Mouse (Mus musculus): ENCODE data around the gene Sh3bp5l.

DNA sequence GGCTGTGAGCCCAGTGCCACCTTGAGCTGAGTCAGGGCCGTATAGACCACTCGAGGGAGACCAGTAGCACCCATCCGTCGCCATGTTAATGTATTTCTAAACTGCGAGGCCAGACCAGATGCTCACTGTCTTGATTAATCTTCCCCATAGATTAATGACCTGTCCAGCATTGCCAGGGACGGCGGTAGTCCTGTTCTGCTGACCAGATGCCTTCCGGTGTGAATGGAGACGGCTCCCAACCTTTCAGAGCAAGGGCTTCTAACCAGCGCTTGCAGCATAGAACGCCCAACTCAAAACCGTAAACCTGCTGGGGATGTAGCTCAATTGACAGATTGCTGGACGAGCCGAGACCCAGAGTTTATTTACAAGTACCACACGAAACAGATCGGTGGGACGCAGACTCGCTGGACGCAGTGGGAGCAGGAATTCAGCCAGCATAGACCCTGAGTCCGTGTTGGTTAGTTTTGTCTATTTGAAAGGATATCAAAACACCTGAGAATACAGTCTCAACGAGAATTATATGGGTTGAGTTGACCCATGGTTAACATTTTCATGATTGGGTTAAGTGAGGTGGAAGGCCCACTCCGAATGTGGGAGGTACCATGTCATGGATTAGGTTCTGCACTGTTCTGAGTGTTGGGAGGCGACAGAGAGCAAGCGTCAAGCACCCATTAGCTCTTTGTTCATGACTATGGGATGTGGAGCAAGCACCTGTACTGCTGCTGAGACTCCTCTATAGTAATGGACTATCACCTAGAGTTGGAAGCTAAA lies 6.8 kb upstream of the Sh3bp5l start:
- no peak for TF ChIP-seq POLR2A (IDR thresholded peaks at IDR 0.05; ENCODE audit: insufficient read depth, low read length)
- TF ChIP-seq CTCF (IDR thresholded peaks at IDR 0.05; ENCODE audit: low read depth, low read length): no peak

Measured in ES-Bruce4 (cell line).